Comparison of ENCODE assay signal across 19 mouse cellular contexts in genomic region chr6:66980040-66980439, GRCm38 (mm10).
"Had no signal": no experiment of that assay in that cellular context is flagged by ENCODE, and none has a peak within 500 bp of the region (broad histone marks: within the 10 kb centered on the region; RNA-seq: fewer than 3 reads in every experiment).

No protein-coding gene starts in this region.

- DNase-seq: lung, adult 18-20 months; lung, embryonic 14.5 days; lung, postnatal 10 days; lung, postnatal 4 days; midbrain, embryonic 14.5 days; retina, postnatal 1 day; right cerebral cortex, adult 18-20 months; right cerebral cortex, postnatal 25 days; right cerebral cortex, postnatal 4 days; spleen, adult 18-20 months; thymus, adult 18-20 months; thymus, postnatal 14 days; thymus, postnatal 36 days had no signal

- H3K9me3 ChIP-seq: midbrain, embryonic 10.5 days; midbrain, embryonic 12.5 days; neural tube, embryonic 13.5 days; neural tube, embryonic 15.5 days had no signal

- ATAC-seq: midbrain, embryonic 16.5 days had no signal

- H3K4me2 ChIP-seq: lung, embryonic 14.5 days; midbrain, embryonic 12.5 days; neural tube, embryonic 13.5 days; neural tube, embryonic 15.5 days had no signal

- H3K36me3 ChIP-seq: midbrain, embryonic 10.5 days; midbrain, embryonic 12.5 days; neural tube, embryonic 13.5 days; neural tube, embryonic 15.5 days had no signal

- H3K27ac ChIP-seq: midbrain, embryonic 10.5 days; midbrain, embryonic 12.5 days; neural tube, embryonic 13.5 days; neural tube, embryonic 15.5 days had no signal

- H3K4me1 ChIP-seq: midbrain, embryonic 10.5 days; midbrain, embryonic 12.5 days; neural tube, embryonic 15.5 days had no signal

- H3K9ac ChIP-seq: lung, embryonic 14.5 days; midbrain, embryonic 12.5 days; neural tube, embryonic 13.5 days; neural tube, embryonic 15.5 days had no signal

- H3K27me3 ChIP-seq: midbrain, embryonic 12.5 days; neural tube, embryonic 13.5 days; neural tube, embryonic 15.5 days had no signal

- H3K4me3 ChIP-seq: midbrain, embryonic 10.5 days; midbrain, embryonic 12.5 days; myocyte; neural tube, embryonic 13.5 days; neural tube, embryonic 15.5 days had no signal
